Mouse (Mus musculus): ENCODE data around the gene Zfp708. TPM values are rescaled to one million over a fixed set of nuclear protein-coding genes. Genes with fewer than 3 reads are reported as not detected.

Zfp708 gene
- 0.85 and 0.95 TPM in 2 replicates for polyA plus RNA-seq (2012; rRNA removed)

GRCm38 (mm10) chr13:67097876-67098275, at the start of gene Zfp708:
Zfp708 (minus strand) TSS chr13:67097976.

DNA sequence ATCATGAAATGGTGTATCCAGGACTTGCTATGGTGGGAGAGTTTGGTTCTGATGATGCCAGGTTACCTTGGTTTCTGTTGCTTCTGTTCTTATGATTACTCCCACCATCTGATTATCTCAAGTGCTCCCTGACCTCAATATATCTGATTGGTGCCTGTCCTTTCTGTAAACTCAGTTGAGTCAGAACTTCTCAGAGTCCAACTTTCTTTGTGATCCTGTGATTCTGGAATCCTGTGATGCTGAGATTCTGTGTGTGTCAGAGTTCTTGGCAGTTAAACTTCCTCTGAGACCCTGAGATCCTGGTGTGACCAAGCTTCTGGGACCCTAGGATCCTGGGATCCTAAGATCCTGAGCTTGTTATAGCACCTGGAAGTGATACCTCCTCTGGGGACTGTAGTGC, 23.6 kb upstream of the Zfp708 start, which contains the start of gene Zfp759:
Gene Zfp759, plus strand, starts transcription at position 301 of the 400 bp plus-strand sequence.

DNA sequence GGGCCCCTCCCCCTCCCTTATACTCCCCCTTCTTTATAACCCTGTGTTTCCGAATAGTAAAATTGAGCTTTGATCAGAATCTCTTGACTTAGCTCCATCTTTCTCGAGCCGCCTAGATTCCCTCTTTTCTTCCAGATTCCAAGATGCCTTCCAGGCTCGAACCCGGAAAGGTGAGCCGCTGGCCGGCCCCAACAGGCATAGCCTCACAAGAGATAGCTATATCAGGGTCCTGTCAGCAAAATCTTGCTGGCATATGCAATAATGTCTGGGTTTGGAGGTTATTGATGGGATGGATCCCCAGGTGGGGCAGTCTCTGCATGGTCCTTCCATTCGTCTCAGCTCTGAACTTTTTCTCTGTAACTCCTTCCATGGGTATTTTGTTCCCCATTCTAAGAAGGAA, 18.4 kb upstream of the Zfp708 start, which contains the start of gene Rslcan18:
Gene Rslcan18, minus strand, starts transcription at position 101 of the 400 bp plus-strand sequence.

DNA sequence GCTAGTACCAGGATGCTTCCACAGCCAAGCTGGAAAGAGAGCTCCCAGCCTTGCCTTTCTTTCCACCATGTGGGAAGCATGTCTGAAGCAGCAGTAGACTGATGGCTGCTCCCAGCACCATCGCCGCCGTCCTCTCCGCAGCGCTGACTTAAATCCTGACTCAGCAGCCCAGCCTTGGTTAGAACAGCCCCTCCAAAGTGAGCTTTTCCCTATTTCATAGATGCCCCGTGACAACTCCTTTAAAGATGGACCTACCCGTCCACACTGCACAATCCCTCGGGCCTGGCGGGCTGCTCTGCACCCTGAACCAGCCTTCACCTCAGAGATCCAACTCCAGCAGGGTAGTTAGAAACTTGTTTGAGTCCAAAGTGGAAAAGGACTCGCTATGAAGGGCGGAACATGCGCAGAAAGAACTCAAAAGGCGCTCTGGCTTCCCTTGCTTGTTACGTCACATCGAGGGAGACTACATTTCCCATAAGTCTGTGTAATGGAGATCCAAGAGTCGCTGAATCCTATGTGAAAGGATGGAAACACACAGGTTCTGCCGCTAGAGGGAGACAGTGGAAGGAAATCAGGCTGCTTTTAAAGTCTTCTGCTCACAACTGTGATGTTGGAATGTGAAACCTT, 10.5 kb upstream of the Zfp708 start, which contains the start of gene Gm28557:
Gene Gm28557, minus strand, starts transcription at position 411 of the 627 bp plus-strand sequence.

GRCm38 (mm10) chr13:67060786-67061358, 36.9 kb downstream of the Zfp708 start, which contains the start of gene Zfp712:
Zfp712 (minus strand) TSS chr13:67061170.

Other genes starting within 250 kb of the Zfp708 start
- 0.27 and 0.37 TPM in 2 replicates for gene Gm10767, start 193.1 kb downstream of the Zfp708 start, polyA plus RNA-seq (2012; rRNA removed)
- gene Zfp712, start 36.8 kb downstream of the Zfp708 start, polyA plus RNA-seq (2012; rRNA removed) = 0.37 TPM in 2 replicates
- 1.7 and 1.8 TPM in 2 replicates for gene Gm28557, start 10.6 kb upstream of the Zfp708 start, polyA plus RNA-seq (2012; rRNA removed)
- gene Rslcan18, start 18.3 kb upstream of the Zfp708 start, polyA plus RNA-seq (2012; rRNA removed) = 0.20 and 0.25 TPM in 2 replicates
- gene Zfp759, start 23.7 kb upstream of the Zfp708 start, polyA plus RNA-seq (2012; rRNA removed) = 0.38 and 0.40 TPM in 2 replicates
- 1.2 and 1.4 TPM in 2 replicates for gene Rsl1, start 75.2 kb upstream of the Zfp708 start, polyA plus RNA-seq (2012; rRNA removed)
- gene Zfp455, start 96.5 kb upstream of the Zfp708 start, polyA plus RNA-seq (2012; rRNA removed) = 0.18 and 0.21 TPM in 2 replicates
- gene Zfp458, start 180.5 kb upstream of the Zfp708 start, polyA plus RNA-seq (2012; rRNA removed) = 0.47 and 0.52 TPM in 2 replicates
- gene Zfp457, start 208.5 kb upstream of the Zfp708 start, polyA plus RNA-seq (2012; rRNA removed) = 0.41 and 0.48 TPM in 2 replicates
- gene Zfp595, start 234.6 kb upstream of the Zfp708 start, polyA plus RNA-seq (2012; rRNA removed) = 1.2 and 1.3 TPM in 2 replicates

All from liver, embryonic 14 days (tissue).